Mouse (Mus musculus): ENCODE results near the gene Stk24.

The Stk24 gene

GRCm38 (mm10) chr14:121353648-121354377, 26.0 kb downstream of the Stk24 start:
- in situ Hi-C loops (cut with MboI, MseI), result loop anchor here in 1 of 2 experiments (5.0 to 25.0 kb wide), 2 partner anchors 52 to 1042 kb away; no protein-coding TSS in a partner anchor

DNA sequence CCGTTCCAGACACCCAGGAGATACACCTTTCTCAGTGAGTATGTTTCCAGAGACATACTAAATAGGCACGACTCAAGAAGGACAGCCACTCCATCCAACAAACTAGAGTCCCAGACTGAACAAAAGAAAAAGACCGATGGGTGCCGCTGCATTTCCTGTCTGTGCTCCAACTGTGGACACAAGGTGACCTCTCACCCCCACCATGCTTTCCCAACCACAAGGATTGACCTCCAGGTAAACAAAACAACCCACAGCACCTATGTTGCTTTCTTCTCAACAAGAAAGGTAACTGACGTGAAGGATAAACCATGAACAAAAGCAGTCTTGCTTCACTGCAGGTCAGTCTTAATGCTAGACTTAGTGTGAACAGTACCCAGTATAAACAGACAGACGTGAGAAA, 27.1 kb downstream of the Stk24 start:
- in situ Hi-C loops (cut with MboI, MseI), result loop anchor here in 1 of 2 experiments (5.0 to 25.0 kb wide), 2 partner anchors 50 to 1040 kb away; no protein-coding TSS in a partner anchor

- in situ Hi-C loops (cut with MboI, MseI), result loop anchor here in 1 of 2 experiments (5.0 to 25.0 kb wide), 2 partner anchors 49 to 1039 kb away; no protein-coding TSS in a partner anchor
Measured at GRCm38 (mm10) chr14:121351737-121352136, 28.1 kb downstream of the Stk24 start.

DNA sequence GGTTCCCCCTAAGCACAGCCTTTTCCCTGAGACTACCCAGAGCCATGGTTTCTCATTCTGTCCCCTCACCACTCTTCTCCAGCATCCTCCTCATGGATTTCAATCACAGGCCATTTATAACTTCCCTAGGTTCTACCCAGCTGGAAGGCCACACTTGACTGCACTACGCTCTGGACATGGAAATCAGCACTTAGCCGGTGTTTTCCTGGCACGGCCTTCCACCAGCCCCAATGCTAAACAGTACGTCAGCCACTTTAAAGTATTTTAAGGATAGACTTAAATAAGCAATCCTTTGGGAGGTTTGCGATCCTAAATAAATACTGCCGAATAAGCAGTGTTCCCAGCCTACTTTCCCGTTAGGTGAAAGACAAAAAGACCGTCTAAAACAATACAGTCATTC, 29.8 kb downstream of the Stk24 start:
- in situ Hi-C loops (cut with MboI, MseI), result loop anchor here in 1 of 2 experiments (5.0 to 25.0 kb wide), 2 partner anchors 48 to 1038 kb away; no protein-coding TSS in a partner anchor

DNA sequence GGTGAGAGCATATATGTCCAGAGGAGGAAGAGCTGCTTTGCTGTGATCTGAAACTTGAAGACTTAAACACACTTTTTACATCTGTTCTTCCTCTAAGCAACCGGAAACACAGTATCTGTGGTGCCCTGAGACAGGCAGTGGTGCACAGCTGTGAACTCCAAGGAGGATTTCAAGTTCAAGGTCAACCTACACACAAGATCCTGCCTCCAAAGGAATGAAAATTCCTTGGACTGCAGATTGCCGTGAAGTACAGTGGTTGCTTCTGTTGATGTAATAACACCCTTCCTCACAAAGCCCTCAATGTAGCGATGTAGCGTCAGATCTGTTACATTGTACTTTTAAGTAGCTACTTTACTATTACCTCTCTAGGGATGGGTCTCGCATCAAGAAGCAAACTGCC, 30.5 kb downstream of the Stk24 start:
- in situ Hi-C loops (cut with MboI, MseI), result no loop called here

- in situ Hi-C loops (cut with MboI, MseI), result no loop called here
Measured at GRCm38 (mm10) chr14:121348256-121348655, 31.6 kb downstream of the Stk24 start.

- in situ Hi-C loops (cut with MboI, MseI), result no loop called here
Measured at GRCm38 (mm10) chr14:121347134-121347533, 32.7 kb downstream of the Stk24 start.

- in situ Hi-C loops (cut with MboI, MseI), result no loop called here
Measured at GRCm38 (mm10) chr14:121346654-121347053, 33.2 kb downstream of the Stk24 start.

- in situ Hi-C loops (cut with MboI, MseI), result no loop called here
Measured at GRCm38 (mm10) chr14:121346053-121346452, 33.8 kb downstream of the Stk24 start.

DNA sequence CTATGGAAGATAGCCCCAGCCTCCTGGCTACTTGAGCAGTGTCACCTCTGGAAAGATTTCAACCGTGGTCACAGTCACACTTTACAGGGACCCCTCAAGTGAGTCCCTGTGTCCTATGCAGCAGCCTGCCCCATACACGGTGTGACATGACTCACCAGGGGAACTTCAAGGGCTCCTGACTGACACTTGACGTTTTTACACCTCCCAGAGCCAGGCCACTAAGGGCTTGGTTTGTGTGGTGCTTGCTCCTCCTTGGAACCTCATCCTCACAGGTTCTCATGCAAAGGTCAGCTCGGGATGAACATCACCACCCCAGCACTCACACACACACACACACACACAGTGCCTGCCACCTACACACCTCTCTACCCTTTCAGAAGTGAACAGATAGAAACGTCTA, 34.9 kb downstream of the Stk24 start:
- in situ Hi-C loops (cut with MboI, MseI), result no loop called here

GRCm38 (mm10) chr14:121342885-121343284, 36.9 kb downstream of the Stk24 start:
- in situ Hi-C loops (cut with MboI, MseI), result no loop called here

GRCm38 (mm10) chr14:121339951-121340401, 39.8 kb downstream of the Stk24 start:
- in situ Hi-C loops (cut with MboI, MseI), result loop anchor here in 1 of 2 experiments (10.0 kb wide), 1 partner anchor 1385 kb away; no protein-coding TSS in a partner anchor

GRCm38 (mm10) chr14:121338819-121339573, 40.8 kb downstream of the Stk24 start:
- in situ Hi-C loops (cut with MboI, MseI), result loop anchor here in 1 of 2 experiments (10.0 kb wide), 1 partner anchor 1386 kb away; no protein-coding TSS in a partner anchor

DNA sequence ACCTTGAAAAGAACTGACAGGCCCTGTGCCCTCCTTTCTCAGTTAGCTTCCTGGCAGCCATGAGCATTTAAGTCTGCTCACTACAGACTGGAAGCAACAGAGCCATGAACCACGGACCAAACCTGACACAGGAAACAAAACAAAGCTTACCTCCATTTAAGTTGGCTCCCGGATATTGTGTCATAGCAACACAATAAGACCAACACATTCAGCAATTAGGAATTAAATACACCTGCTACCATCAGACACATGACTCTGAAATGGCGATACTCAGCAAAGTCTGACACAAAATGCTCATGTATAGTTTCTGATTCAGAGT, 49.8 kb downstream of the Stk24 start:
- in situ Hi-C loops (cut with MboI, MseI), result loop anchor here in 1 of 2 experiments (10.0 kb wide), 1 partner anchor 1395 kb away; no protein-coding TSS in a partner anchor

- in situ Hi-C loops (cut with MboI, MseI), result loop anchor here in 1 of 2 experiments (5.0 to 10.0 kb wide), 2 partner anchors 48 to 1395 kb away; no protein-coding TSS in a partner anchor
Measured at GRCm38 (mm10) chr14:121329401-121330089, 50.3 kb downstream of the Stk24 start.

DNA sequence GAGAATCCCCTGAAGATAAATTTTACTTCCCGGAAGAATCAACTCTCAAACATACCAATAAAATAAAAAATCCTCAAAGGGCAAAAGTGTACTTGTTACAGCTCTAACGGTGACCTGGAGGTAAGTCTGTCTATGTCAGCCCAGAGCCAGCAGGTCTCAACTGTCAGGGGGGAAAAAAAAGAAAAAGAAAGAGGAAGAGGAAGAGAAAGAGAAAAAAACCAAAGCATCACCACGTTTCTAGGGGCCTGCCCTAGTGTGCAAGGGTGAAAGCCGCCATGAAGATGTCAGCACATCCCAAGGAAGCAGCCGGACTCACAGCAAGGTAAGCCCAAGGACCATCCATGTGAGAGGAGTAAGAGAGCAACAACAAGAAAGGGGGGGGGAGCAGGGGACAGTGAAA, 50.9 kb downstream of the Stk24 start:
- in situ Hi-C loops (cut with MboI, MseI), result loop anchor here in 1 of 2 experiments (5.0 kb wide), 1 partner anchor 48 kb away; no protein-coding TSS in a partner anchor

GRCm38 (mm10) chr14:121326432-121326831, 53.4 kb downstream of the Stk24 start:
- in situ Hi-C loops (cut with MboI, MseI), result loop anchor here in 1 of 2 experiments (5.0 kb wide), 1 partner anchor 51 kb away; no protein-coding TSS in a partner anchor

DNA sequence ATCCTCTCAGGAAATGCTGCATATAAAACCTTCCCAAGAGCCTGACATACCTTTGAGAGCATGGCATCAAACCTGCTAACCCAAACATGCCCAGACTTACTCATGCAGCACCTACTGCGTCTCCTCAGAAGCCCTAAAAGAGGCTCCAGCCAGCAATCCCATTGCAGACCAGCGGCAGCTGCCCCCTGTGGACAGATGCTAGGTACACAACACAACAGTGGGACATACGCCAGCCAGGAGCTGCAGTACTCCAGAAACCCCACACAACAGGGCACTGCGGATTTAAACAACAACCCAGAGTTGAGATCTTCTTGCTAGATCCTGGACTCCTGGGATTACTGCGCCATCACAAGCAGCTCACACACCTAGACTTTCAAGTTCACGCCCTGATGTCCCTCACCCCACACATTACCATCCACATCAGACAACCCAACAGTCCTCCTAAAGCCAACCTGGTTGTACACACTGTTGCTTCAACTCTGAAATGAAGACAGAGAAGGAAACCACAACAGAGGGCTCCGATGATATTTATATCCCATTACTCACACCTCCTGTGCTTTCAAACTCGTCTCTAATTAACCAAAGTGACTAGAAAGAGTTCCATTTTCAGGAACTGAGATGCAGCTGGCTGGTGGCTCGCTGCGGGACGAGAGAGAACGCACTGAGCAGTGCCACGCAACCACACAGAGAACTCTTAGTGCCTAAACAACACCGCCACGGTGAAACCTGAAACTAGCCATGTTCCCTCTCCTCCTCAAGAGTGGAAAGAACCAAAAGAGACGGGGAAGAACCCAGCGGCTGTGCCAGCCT, 55.1 kb downstream of the Stk24 start:
- in situ Hi-C loops (cut with MboI, MseI), result loop anchor here in 1 of 2 experiments (5.0 kb wide), 1 partner anchor 53 kb away; no protein-coding TSS in a partner anchor

DNA sequence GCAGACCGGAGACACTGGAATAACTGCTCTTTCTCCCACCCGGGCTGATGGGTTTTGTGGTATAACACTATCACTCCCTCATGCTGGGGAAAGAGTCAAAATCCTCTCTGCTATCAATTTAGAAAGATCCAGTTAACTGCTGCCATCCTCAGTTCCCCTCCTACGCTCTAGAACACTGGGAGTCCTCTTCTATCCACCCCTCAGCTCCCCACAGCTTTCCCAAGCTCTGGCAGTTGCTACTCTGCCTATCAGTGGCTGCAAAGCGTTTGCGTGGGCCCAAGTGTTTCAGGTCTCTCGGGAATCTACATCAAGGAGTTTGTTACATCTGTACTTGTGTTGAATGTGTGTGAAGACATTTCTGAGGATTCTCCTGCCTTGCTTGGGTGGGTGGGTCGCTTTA, 57.2 kb downstream of the Stk24 start:
- in situ Hi-C loops (cut with MboI, MseI), result no loop called here

DNA sequence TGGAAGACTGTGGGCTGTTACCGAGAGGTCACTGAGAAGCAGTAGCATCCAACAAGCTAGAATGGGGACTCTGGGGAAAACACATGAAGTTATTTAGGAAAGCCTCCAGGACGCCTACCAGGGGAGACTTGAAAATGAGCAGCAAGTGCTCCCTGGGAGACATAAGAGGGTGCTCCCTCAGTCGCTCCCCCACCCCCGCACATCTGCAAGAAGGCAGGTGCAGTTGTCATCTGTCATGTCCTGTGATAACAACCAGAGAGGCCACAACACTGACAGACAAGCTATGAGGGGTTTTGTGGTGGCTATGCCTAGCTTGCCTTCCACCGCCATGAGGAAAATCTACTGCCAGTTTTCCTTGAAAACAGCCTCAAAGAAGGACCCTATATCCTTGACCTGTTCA, 57.7 kb downstream of the Stk24 start:
- in situ Hi-C loops (cut with MboI, MseI), result no loop called here

All from T-helper 17 cell (primary cell).